Mouse (Mus musculus) spleen, adult 10 weeks (tissue): ENCODE results near the gene Scaf8. TPM values are rescaled to one million over a fixed set of nuclear protein-coding genes. Genes with fewer than 3 reads are reported as not detected.

ENCODE experiments used
- polyA plus RNA-seq: library from polyadenylated mRNA; stranded (reverse); fragments of 350-450 nt; fragmentation: Illumina TruSeq; extraction: RNeasy Lipid Tissue Mini Kit (QIAGEN cat#74804); gene quantifications from one replicate; pipeline ENCODE4 v1.2.3, GENCODE M21; 2015; ENCODE audit warnings: low replicate concordance; ENCODE audit not compliant: insufficient read depth

Gene Scaf8
- polyA plus RNA-seq, result 58.2 TPM

DNA sequence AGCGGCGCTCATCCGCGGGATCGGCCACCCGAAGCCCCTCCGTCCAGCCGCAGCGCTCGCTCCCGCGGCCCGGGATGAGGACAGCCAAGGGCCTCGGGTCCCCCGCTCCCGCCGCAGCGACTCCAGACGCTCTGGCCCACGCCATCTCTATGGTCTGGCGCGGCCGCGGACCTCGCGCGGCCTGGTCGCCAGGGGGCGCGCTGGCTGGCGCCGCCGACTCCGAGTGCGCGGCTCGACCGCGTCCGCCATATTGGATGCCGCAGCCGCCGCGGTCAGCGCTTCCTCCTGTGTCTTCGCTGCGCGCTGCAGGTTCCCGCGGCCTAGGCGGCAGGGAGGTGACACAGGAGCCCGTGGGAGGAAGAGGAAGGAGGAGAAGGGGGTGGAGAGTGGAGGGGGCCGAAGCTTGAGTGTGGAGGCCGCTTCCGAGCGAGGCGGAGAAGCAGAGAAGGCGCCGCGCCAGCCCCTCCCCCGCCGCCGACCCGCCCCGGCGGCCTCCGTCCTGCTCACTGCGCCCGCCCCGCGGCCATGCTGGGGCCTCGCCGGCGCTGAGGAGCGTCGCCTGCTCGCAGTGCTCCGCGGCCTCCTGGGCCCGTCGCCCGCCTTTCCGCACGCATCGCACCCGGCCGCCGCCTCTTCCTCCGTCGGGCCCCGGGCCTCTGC lies at the start of gene Scaf8:
Gene Scaf8 (plus strand): TSS at position 253 of the 660 bp plus-strand sequence.

Other genes with a start within 250 kb of the Scaf8 start
- gene Tiam2, start 211.6 kb downstream of the Scaf8 start, polyA plus RNA-seq, result 1.9 TPM